Mouse (Mus musculus) midbrain, embryonic 12.5 days (tissue): ENCODE results near the gene Arhgap27. TPM values are rescaled to one million over a fixed set of nuclear protein-coding genes. Genes with fewer than 3 reads are reported as not detected.

ENCODE experiments used
- ATAC-seq: fragments of 200-750 bp; cut with Nextera tagmentation; 2 replicates; pipeline ENCODE4 v1.8.0; 2017; ENCODE audit warnings: low read depth, moderate TSS enrichment, moderate library complexity; ENCODE audit not compliant: low FRiP score
- H3K27ac ChIP-seq: fragments of 300-500 bp; sonication (generic); replicated peaks from 2 replicates; pipeline ENCODE4 v1.5.1; 2016; ENCODE audit warnings: mild to moderate bottlenecking
- H3K27me3 ChIP-seq: fragments of 300-500 bp; sonication (generic); 2 replicates; pipeline ENCODE4 v1.6.1; 2016; ENCODE audit warnings: mild to moderate bottlenecking
- H3K36me3 ChIP-seq: fragments of 300-500 bp; sonication (generic); 2 replicates; pipeline ENCODE4 v1.6.1; 2016
- H3K4me1 ChIP-seq: fragments of 300-500 bp; sonication (generic); 2 replicates; pipeline ENCODE4 v1.6.1; 2016
- H3K4me2 ChIP-seq: fragments of 300-500 bp; sonication (generic); replicated peaks from 2 replicates; pipeline ENCODE4 v1.6.1; 2016; ENCODE audit warnings: mild to moderate bottlenecking, moderate library complexity
- H3K4me3 ChIP-seq: fragments of 300-500 bp; sonication (generic); 2 replicates; pipeline ENCODE4 v1.5.1; 2016; ENCODE audit warnings: mild to moderate bottlenecking
- H3K9ac ChIP-seq: fragments of 300-500 bp; sonication (generic); replicated peaks from 2 replicates; pipeline ENCODE4 v1.6.1; 2016; ENCODE audit warnings: mild to moderate bottlenecking, moderate library complexity
- H3K9me3 ChIP-seq: fragments of 300-500 bp; sonication (generic); 2 replicates; pipeline ENCODE4 v1.6.1; 2016; ENCODE audit warnings: mild to moderate bottlenecking
- WGBS: fragments of 180-500 bp; shearing (Covaris S2); methylation state at CpG from one replicate; pipeline ENCODE4 v1.1.7; 2016; 5-methylcytosine and 5-hydroxymethylcytosine counted together
- polyA plus RNA-seq: library from polyadenylated mRNA; unstranded; fragments of >200 nt; fragmentation: Nextera tagmentation; extraction: Ambion mirVana; gene quantifications from 2 replicates; pipeline ENCODE4 v1.2.1, GENCODE M21; 2016

The Arhgap27 gene
- polyA plus RNA-seq, 1 experiment from 2014 or later = 4.3 TPM

- Histone ChIP-seq H3K9ac (no peak overlapping the region), H3K27ac (no peak overlapping the region), H3K27me3 (peaks cover 24% of the 10 kb centered on the region), H3K36me3 (no peaks in the 10 kb centered on the region), H3K9me3 (peaks cover 9% of the 10 kb centered on the region; the same call in 1 of the 2 replicates), H3K4me2 (no peak overlapping the region), H3K4me3 (no peak overlapping the region), H3K4me1 (peaks cover 2% of the 10 kb centered on the region; the same call in 1 of the 2 replicates)
- 75% methylated on average over 5 of the region's 5 CpGs for WGBS
- no peak for ATAC-seq
Observed at GRCm38 (mm10) chr11:103352239-103352814, 11.2 kb downstream of the Arhgap27 start.

GRCm38 (mm10) chr11:103350711-103351315 is 12.7 kb downstream of the Arhgap27 start:
- Histone ChIP-seq H3K9ac (no peak overlapping the region), H3K4me2 (no peak overlapping the region), H3K4me1 (peaks cover 2% of the 10 kb centered on the region; the same call in 1 of the 2 replicates), H3K4me3 (no peak overlapping the region), H3K9me3 (peaks cover 9% of the 10 kb centered on the region; the same call in 1 of the 2 replicates), H3K36me3 (no peaks in the 10 kb centered on the region), H3K27ac (no peak overlapping the region), H3K27me3 (peaks cover 9% of the 10 kb centered on the region)
- WGBS = 87% methylated on average over 12 of the region's 12 CpGs
- ATAC-seq = no peak

GRCm38 (mm10) chr11:103349699-103350098 is 13.8 kb downstream of the Arhgap27 start:
- Histone ChIP-seq H3K4me2 (no peak overlapping the region), H3K4me3 (no peak overlapping the region), H3K9ac (no peak overlapping the region), H3K9me3 (peaks cover 9% of the 10 kb centered on the region; the same call in 1 of the 2 replicates), H3K4me1 (no peaks in the 10 kb centered on the region), H3K27me3 (peaks cover under 1% of the 10 kb centered on the region; the same call in 1 of the 2 replicates), H3K36me3 (no peaks in the 10 kb centered on the region), H3K27ac (no peak overlapping the region)
- no peak for ATAC-seq
- WGBS = 84% methylated on average over 2 of the region's 2 CpGs

GRCm38 (mm10) chr11:103346657-103347056 is 16.8 kb downstream of the Arhgap27 start:
- 0 out of 2 replicates have a peak, but pooled peaks cover 4% of the 10 kb centered on the region for H3K27me3 ChIP-seq

GRCm38 (mm10) chr11:103346236-103346635 is 17.3 kb downstream of the Arhgap27 start:
- H3K36me3 ChIP-seq = no peaks in the 10 kb centered on the region
- WGBS = 82% methylated on average over 7 of the region's 7 CpGs
- no peak overlapping the region for H3K4me2 ChIP-seq
- peaks cover 5% of the 10 kb centered on the region; the same call in 1 of the 2 replicates for H3K9me3 ChIP-seq
- H3K27ac ChIP-seq = no peak overlapping the region
- H3K4me1 ChIP-seq = no peaks in the 10 kb centered on the region
- H3K27me3 ChIP-seq = 0 out of 2 replicates have a peak, but pooled peaks cover 4% of the 10 kb centered on the region
- no peak for ATAC-seq
- no peak overlapping the region for H3K4me3 ChIP-seq
- H3K9ac ChIP-seq = no peak overlapping the region

More at GRCm38 (mm10) chr11:103346657-103347056, 16.8 kb downstream of the Arhgap27 start:
- no peak for ATAC-seq
- Histone ChIP-seq H3K9me3 (peaks cover 5% of the 10 kb centered on the region; the same call in 1 of the 2 replicates), H3K4me2 (no peak overlapping the region), H3K9ac (no peak overlapping the region), H3K4me1 (no peaks in the 10 kb centered on the region), H3K36me3 (no peaks in the 10 kb centered on the region), H3K4me3 (no peak overlapping the region), H3K27ac (no peak overlapping the region)
- 67% methylated on average over 5 of the region's 5 CpGs for WGBS

- no peak overlapping the region for H3K4me2 ChIP-seq
- H3K36me3 ChIP-seq = no peaks in the 10 kb centered on the region
- no peak for ATAC-seq
- H3K4me3 ChIP-seq = no peak overlapping the region
- H3K27me3 ChIP-seq = peaks cover 4% of the 10 kb centered on the region; the same call in 1 of the 2 replicates
- WGBS = 80% methylated on average over 7 of the region's 7 CpGs
- H3K4me1 ChIP-seq = no peaks in the 10 kb centered on the region
- H3K9me3 ChIP-seq = peaks cover 5% of the 10 kb centered on the region; the same call in 1 of the 2 replicates
- no peak overlapping the region for H3K9ac ChIP-seq
- no peak overlapping the region for H3K27ac ChIP-seq
Observed at GRCm38 (mm10) chr11:103345408-103346091, 17.9 kb downstream of the Arhgap27 start.

- H3K27me3 ChIP-seq = peaks cover 10% of the 10 kb centered on the region; the same call in 1 of the 2 replicates
- no peaks in the 10 kb centered on the region for H3K36me3 ChIP-seq
- H3K4me3 ChIP-seq = no peak overlapping the region
- peaks cover 3% of the 10 kb centered on the region; the same call in 1 of the 2 replicates for H3K9me3 ChIP-seq
- ATAC-seq = no peak
- H3K27ac ChIP-seq = no peak overlapping the region
- no peaks in the 10 kb centered on the region for H3K4me1 ChIP-seq
- no peak overlapping the region for H3K9ac ChIP-seq
- 78% methylated on average over 19 of the region's 19 CpGs for WGBS
- no peak overlapping the region for H3K4me2 ChIP-seq
Observed at GRCm38 (mm10) chr11:103344494-103345332, 18.8 kb downstream of the Arhgap27 start.

- H3K27me3 ChIP-seq = peaks cover 17% of the 10 kb centered on the region; the same call in 1 of the 2 replicates
- no peak for ATAC-seq
- H3K27ac ChIP-seq = no peak overlapping the region
- H3K4me1 ChIP-seq = no peaks in the 10 kb centered on the region
- H3K4me2 ChIP-seq = no peak overlapping the region
- no peaks in the 10 kb centered on the region for H3K36me3 ChIP-seq
- 84% methylated on average over 1 of the region's 1 CpGs for WGBS
- no peak overlapping the region for H3K4me3 ChIP-seq
- H3K9me3 ChIP-seq = no peaks in the 10 kb centered on the region
- no peak overlapping the region for H3K9ac ChIP-seq
Observed at GRCm38 (mm10) chr11:103343881-103344280, 19.6 kb downstream of the Arhgap27 start.

- Histone ChIP-seq H3K27me3 (peaks cover 19% of the 10 kb centered on the region; the same call in 1 of the 2 replicates), H3K9ac (no peak overlapping the region), H3K4me3 (no peak overlapping the region), H3K27ac (no peak overlapping the region), H3K4me2 (no peak overlapping the region), H3K4me1 (no peaks in the 10 kb centered on the region), H3K9me3 (no peaks in the 10 kb centered on the region), H3K36me3 (no peaks in the 10 kb centered on the region)
- ATAC-seq = no peak
- 86% methylated on average over 6 of the region's 6 CpGs for WGBS
Observed at GRCm38 (mm10) chr11:103343063-103343462, 20.4 kb downstream of the Arhgap27 start.

GRCm38 (mm10) chr11:103340677-103341076 is 22.8 kb downstream of the Arhgap27 start:
- no peaks in the 10 kb centered on the region for H3K36me3 ChIP-seq
- no peak overlapping the region for H3K4me2 ChIP-seq
- H3K9ac ChIP-seq = no peak overlapping the region
- no peak for ATAC-seq
- WGBS = 54% methylated on average over 7 of the region's 7 CpGs
- no peak overlapping the region for H3K4me3 ChIP-seq
- H3K27ac ChIP-seq = no peak overlapping the region
- H3K27me3 ChIP-seq = peaks cover 29% of the 10 kb centered on the region
- H3K9me3 ChIP-seq = no peaks in the 10 kb centered on the region
- no peaks in the 10 kb centered on the region for H3K4me1 ChIP-seq

- H3K27me3 ChIP-seq = peaks cover 35% of the 10 kb centered on the region
- no peak for ATAC-seq
- H3K27ac ChIP-seq = no peak overlapping the region
- no peaks in the 10 kb centered on the region for H3K36me3 ChIP-seq
- WGBS = 76% methylated on average over 19 of the region's 19 CpGs
- H3K9me3 ChIP-seq = no peaks in the 10 kb centered on the region
- H3K4me3 ChIP-seq = no peak overlapping the region
- no peaks in the 10 kb centered on the region for H3K4me1 ChIP-seq
- no peak overlapping the region for H3K9ac ChIP-seq
- H3K4me2 ChIP-seq = peak overlapping the region; percentile 29
Observed at GRCm38 (mm10) chr11:103340130-103340529, 23.4 kb downstream of the Arhgap27 start.
